Mouse (Mus musculus) liver, postnatal 0 days (tissue): ENCODE measurements at regions not wholly inside any gene's neighbourhood (a gene's known extent, or its start where the extent isn't known, plus 50 kb on each side); places are given as distances from the start of the nearest gene placed in this dataset.

Source experiments
- ATAC-seq: fragments of 200-750 bp; cut with Nextera tagmentation; 2 replicates; pipeline ENCODE4 v1.8.0; 2017; ENCODE audit warnings: mild to moderate bottlenecking, moderate library complexity
- DNase-seq: peaks from one replicate; pipeline ENCODE4 v3.0.0-alpha.2; 2016
- H3K27ac ChIP-seq: fragments of 300-500 bp; sonication (generic); 2 replicates; pipeline ENCODE4 v1.5.1; 2014; ENCODE audit warnings: antibody characterized with exemption, moderate library complexity, mild to moderate bottlenecking, low read depth
- H3K27me3 ChIP-seq: fragments of 300-500 bp; sonication (generic); 2 replicates; pipeline ENCODE4 v1.6.1; 2014; ENCODE audit warnings: low read length, control low read depth, mixed read lengths; ENCODE audit not compliant: insufficient read depth
- H3K36me3 ChIP-seq: fragments of 300-500 bp; sonication (generic); replicated peaks from 2 replicates; pipeline ENCODE4 v1.6.1; 2014; ENCODE audit warnings: mild to moderate bottlenecking, control low read depth, low read length, moderate library complexity, mixed read lengths; ENCODE audit not compliant: insufficient read depth
- H3K4me1 ChIP-seq: fragments of 300-500 bp; sonication (generic); 2 replicates; pipeline ENCODE4 v1.6.1; 2014; ENCODE audit warnings: antibody characterized with exemption, mild to moderate bottlenecking, control low read depth; ENCODE audit not compliant: insufficient read depth
- H3K4me2 ChIP-seq: fragments of 300-500 bp; sonication (generic); 2 replicates; pipeline ENCODE4 v1.6.1; 2014; ENCODE audit warnings: low read depth, mild to moderate bottlenecking, low read length, moderate library complexity, mixed read lengths
- H3K4me3 ChIP-seq: fragments of 300-500 bp; sonication (generic); 2 replicates; pipeline ENCODE4 v1.5.1; 2014; ENCODE audit warnings: low read depth, low read length
- H3K9ac ChIP-seq: fragments of 300-500 bp; sonication (generic); replicated peaks from 2 replicates; pipeline ENCODE4 v1.6.1; 2014; ENCODE audit warnings: mild to moderate bottlenecking, moderate library complexity
- H3K9me3 ChIP-seq: fragments of 300-500 bp; sonication (generic); 2 replicates; pipeline ENCODE4 v1.6.1; 2016; ENCODE audit warnings: mild to moderate bottlenecking, control low read depth, low read length, mixed read lengths
- CTCF ChIP-seq: sonication (generic); IDR thresholded peaks from 2 replicates; pipeline ENCODE4 v1.5.1; 2016; ENCODE audit warnings: antibody characterized with exemption, low read depth
- EP300 ChIP-seq: IDR thresholded peaks from 2 replicates; pipeline ENCODE4 v1.6.1; 2016; ENCODE audit warnings: antibody characterized with exemption, low read depth, mild to moderate bottlenecking
- WGBS: fragments of 180-500 bp; shearing (Covaris S2); extraction: QIAGEN DNeasy Blood & Tissue Kit; methylation state at CpG from one replicate; pipeline ENCODE4 v1.1.7; 2014; ENCODE audit not compliant: insufficient replicate concordance; 5-methylcytosine and 5-hydroxymethylcytosine counted together

DNA sequence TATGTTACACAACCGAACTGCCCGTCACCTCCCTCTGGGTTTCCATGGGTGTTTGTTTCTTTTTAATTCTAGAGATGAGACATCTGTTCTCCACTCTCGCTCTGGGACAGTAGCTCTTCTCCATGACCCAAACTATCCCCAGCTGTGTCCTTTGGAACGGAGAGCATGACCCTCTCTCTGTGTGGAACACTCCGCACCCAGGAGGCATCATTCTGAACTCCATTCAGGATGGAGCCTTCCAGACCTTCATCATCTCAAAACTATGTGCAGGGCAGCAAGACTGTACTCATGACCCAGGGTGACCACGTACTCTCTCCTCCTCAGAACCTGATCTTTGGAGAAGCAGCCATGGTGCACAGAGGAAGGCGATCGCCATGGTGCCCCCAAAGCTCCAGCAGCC is 80.5 kb upstream of the Cops8 start:
- Histone ChIP-seq H3K27me3 (no peaks in the 10 kb centered on the region), H3K4me3 (no peak overlapping the region), H3K36me3 (no peaks in the 10 kb centered on the region), H3K4me2 (no peak overlapping the region), H3K9me3 (no peaks in the 10 kb centered on the region), H3K9ac (no peak overlapping the region), H3K27ac (no peak overlapping the region), H3K4me1 (no peaks in the 10 kb centered on the region)
- no peak for DNase-seq
- 69% methylated on average over 8 of the region's 8 CpGs for whole genome bisulfite sequencing
- no peak for ATAC-seq
- TF ChIP-seq EP300, result no peak
- no peak for TF ChIP-seq CTCF

DNA sequence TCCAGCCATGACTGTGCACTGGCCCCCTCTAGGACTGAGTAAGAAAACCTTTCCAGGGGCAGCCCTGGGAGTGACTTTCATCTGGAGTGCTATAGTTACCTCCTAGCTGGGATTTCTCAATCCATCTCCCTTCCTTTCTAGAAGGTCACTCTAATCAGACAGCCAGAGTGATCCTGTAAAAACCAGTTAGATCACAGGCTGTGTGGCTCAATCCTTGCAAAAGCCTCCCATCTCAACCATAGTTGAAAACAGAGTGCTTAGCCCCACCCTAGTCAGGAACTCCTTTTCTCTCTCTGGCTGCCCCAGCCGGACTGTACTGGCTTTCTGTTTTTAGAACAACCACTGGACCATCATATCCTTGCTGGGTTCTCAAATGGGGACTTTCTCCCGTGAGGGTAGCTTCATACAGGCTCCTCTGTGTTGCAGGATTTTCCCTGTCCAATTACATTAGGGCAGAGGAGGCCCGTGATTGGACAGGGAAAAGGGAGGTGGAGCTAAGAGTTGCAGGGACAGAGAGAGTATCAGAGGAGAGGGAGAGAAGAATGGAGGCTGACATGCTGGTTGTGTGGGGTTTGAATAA is 78.0 kb upstream of the Cops8 start:
- Histone ChIP-seq H3K4me2 (no peak overlapping the region), H3K9me3 (peaks cover 2% of the 10 kb centered on the region; the same call in 1 of the 2 replicates), H3K27me3 (no peaks in the 10 kb centered on the region), H3K36me3 (no peaks in the 10 kb centered on the region), H3K9ac (no peak overlapping the region), H3K4me3 (no peak overlapping the region), H3K4me1 (no peaks in the 10 kb centered on the region), H3K27ac (peak overlapping the region; percentile 19; the same call in 1 of the 2 replicates)
- no peak for TF ChIP-seq CTCF
- no peak for TF ChIP-seq EP300
- no peak for ATAC-seq
- no peak for DNase-seq
- WGBS, result 22% methylated on average over 3 of the region's 3 CpGs

- no peak for DNase-seq
- H3K4me2 ChIP-seq, result no peak overlapping the region
- no peak for ATAC-seq
- 78% methylated on average over 7 of the region's 7 CpGs for WGBS
- no peaks in the 10 kb centered on the region for H3K36me3 ChIP-seq
- H3K4me3 ChIP-seq, result no peak overlapping the region
- no peaks in the 10 kb centered on the region for H3K27me3 ChIP-seq
- H3K27ac ChIP-seq, result no peak overlapping the region
- H3K9me3 ChIP-seq, result peaks cover 3% of the 10 kb centered on the region; the same call in 1 of the 2 replicates
- TF ChIP-seq EP300 (no peak), CTCF (no peak)
- no peaks in the 10 kb centered on the region for H3K4me1 ChIP-seq
- H3K9ac ChIP-seq, result no peak overlapping the region
These were observed 76.5 kb upstream of the Cops8 start for GRCm38 (mm10) chr1:90526311-90526710.

GRCm38 (mm10) chr1:90527947-90528717 is 74.6 kb upstream of the Cops8 start:
- H3K9me3 ChIP-seq, result peaks cover 3% of the 10 kb centered on the region; the same call in 1 of the 2 replicates
- no peak for TF ChIP-seq EP300
- no peak for TF ChIP-seq CTCF
- H3K4me2 ChIP-seq, result no peak overlapping the region
- H3K4me3 ChIP-seq, result no peak overlapping the region
- WGBS, result 80% methylated on average over 11 of the region's 11 CpGs
- H3K27me3 ChIP-seq, result no peaks in the 10 kb centered on the region
- H3K27ac ChIP-seq, result no peak overlapping the region
- no peak for ATAC-seq
- DNase-seq, result no peak
- no peaks in the 10 kb centered on the region for H3K4me1 ChIP-seq
- H3K36me3 ChIP-seq, result no peaks in the 10 kb centered on the region
- no peak overlapping the region for H3K9ac ChIP-seq

GRCm38 (mm10) chr1:90533481-90533880 is 69.3 kb upstream of the Cops8 start:
- DNase-seq (no peak), ATAC-seq (no peak)
- no peaks in the 10 kb centered on the region for H3K27me3 ChIP-seq
- no peak overlapping the region for H3K9ac ChIP-seq
- 90% methylated on average over 6 of the region's 6 CpGs for WGBS
- no peaks in the 10 kb centered on the region for H3K4me1 ChIP-seq
- TF ChIP-seq EP300 (no peak), CTCF (no peak)
- H3K27ac ChIP-seq, result no peak overlapping the region
- H3K36me3 ChIP-seq, result no peaks in the 10 kb centered on the region
- H3K4me3 ChIP-seq, result no peak overlapping the region
- H3K9me3 ChIP-seq, result peaks cover 3% of the 10 kb centered on the region; the same call in 1 of the 2 replicates
- no peak overlapping the region for H3K4me2 ChIP-seq

GRCm38 (mm10) chr1:90536105-90536504 is 66.7 kb upstream of the Cops8 start:
- no peak for ATAC-seq

More at GRCm38 (mm10) chr1:90536105-90536504, 66.7 kb upstream of the Cops8 start:
- H3K27ac ChIP-seq, result no peak overlapping the region
- H3K36me3 ChIP-seq, result no peaks in the 10 kb centered on the region
- H3K9ac ChIP-seq, result no peak overlapping the region
- no peak overlapping the region for H3K4me2 ChIP-seq
- no peak overlapping the region for H3K4me3 ChIP-seq
- TF ChIP-seq EP300 (no peak), CTCF (no peak)
- DNase-seq, result no peak
- no peaks in the 10 kb centered on the region for H3K27me3 ChIP-seq
- H3K4me1 ChIP-seq, result no peaks in the 10 kb centered on the region
- 0 out of 2 replicates have a peak, but pooled peaks cover under 1% of the 10 kb centered on the region for H3K9me3 ChIP-seq
